Mouse (Mus musculus) adrenal gland, postnatal 10 days (tissue): Measurements from ENCODE around the gene Txndc12. TPM values are rescaled to one million over a fixed set of nuclear protein-coding genes. Genes with fewer than 3 reads are reported as not detected.

Source experiments
- DNase-seq: peaks from one replicate; pipeline ENCODE4 v3.0.0; 2021; ENCODE audit warnings: mixed read lengths
- total RNA-seq, 2 experiments: library from RNA; stranded (reverse); gene quantifications; 2 replicates each; pipeline ENCODE4 v1.2.3; 2021

The Txndc12 gene
- total RNA-seq, 2 experiments from 2014 or later, result 70.0 to 71.7 TPM

DNA sequence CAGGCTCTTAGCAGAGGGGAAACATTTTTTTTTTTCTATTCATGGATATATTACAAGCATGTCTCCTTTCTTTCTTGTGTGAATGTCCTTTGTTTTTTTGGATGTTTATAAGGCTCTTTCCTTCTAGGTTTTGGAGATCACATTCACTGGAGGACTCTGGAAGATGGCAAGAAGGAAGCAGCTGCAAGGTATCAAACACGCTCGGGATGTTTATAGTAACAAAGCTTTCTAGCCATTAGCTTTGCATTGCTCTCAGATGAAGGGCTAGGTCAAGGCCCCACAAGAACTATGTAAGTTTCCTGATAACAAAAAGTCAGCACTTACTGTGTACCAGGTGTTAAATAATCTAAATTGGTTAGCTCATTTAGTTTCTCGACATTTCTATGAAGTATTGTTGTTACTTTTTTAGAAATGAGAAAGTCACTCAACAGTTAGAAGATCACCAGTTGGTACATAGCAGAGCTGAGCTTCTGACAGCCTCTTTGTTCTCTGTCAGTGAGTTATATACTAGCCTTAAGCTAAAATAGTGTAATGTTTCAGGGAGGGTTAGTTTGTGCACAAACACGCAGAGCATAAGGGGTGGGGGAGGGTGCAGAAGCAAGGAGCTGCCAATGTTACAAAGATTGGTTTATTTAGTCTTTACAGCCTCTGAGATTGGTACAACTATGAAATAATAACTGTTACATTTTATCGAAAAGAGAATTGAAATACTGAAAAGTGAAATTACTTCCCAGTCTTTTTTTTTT is 11.6 kb downstream of the Txndc12 start:
- no peak for DNase-seq

DNA sequence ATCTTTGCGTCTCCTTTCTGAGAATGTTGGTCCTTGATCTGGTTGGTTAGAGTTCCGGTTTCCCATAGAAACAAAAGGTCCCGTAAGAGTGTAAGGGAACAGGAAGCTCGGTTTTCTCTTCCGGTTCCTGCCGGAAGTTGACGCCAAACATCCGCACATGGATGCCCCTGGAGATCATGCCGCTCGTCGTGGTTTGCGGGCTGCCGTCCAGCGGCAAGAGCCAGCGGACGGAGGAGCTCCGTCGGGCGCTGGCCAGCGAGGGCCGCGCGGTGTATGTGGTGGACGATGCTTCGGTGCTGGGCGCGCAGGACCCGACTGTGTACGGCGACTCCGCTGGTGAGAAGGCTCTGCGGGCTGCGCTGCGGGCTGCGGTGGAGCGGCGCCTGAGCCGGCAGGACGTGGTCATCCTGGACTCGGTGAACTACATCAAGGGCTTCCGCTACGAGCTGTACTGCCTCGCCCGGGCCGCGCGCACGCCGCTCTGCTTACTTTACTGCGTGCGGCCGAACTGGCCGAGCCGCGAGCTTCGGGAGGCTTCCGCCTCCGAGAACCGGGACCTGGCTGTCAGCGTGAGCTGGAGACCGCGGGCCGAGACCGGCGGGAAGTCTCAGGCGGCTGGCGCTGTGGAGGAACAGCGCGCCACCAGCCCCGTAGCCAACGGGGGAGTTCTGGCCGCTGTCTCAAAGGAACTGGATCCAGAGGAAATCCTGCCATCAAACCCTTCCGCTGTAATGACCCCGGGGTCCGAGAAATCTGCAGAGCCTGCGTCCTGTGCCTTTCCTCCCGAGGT is 13.5 kb downstream of the Txndc12 start, which contains the start of gene Kti12:
Kti12 (plus strand) TSS at position 71 of the 790 bp plus-strand sequence.
- peak; percentile 89 for DNase-seq

DNA sequence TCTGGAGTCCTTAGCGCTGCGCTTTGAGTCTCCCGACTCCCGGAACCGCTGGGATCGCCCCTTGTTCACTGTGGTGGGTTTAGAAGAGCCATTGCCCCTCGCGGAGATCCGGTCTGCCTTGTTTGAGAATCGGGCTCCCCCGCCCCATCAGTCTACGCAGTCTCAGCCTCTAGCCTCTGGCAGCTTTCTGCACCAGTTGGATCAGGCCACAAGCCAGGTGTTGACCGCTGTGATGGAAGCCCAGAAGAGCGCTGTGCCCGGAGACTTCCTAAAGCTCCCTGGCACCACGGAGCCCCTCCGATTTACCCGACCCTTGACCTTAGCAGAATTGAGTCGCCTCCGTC is 14.1 kb downstream of the Txndc12 start, which contains the start of gene A730015C16Rik:
A730015C16Rik (minus strand) TSS at position 115 of the 344 bp plus-strand sequence.
- DNase-seq, result no peak

DNA sequence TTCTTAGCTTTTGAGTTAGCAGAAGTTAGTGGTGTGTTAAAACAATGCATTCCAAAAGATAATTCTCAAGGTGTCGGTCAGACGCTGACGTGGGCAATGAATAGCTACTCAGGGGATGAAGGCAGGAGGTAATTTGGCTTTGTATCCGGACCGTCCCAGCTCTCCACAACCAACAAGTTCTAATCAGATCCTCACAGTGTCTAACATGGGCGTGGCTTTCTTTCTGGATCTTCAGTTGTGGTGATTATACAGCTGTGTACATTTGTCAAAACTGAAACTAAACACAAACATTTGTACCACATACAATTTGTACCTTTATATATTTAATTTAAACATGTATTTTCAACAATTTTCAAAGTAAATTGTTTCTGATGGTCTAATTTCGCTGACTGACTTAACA is 32.4 kb downstream of the Txndc12 start:
- DNase-seq, result no peak

DNA sequence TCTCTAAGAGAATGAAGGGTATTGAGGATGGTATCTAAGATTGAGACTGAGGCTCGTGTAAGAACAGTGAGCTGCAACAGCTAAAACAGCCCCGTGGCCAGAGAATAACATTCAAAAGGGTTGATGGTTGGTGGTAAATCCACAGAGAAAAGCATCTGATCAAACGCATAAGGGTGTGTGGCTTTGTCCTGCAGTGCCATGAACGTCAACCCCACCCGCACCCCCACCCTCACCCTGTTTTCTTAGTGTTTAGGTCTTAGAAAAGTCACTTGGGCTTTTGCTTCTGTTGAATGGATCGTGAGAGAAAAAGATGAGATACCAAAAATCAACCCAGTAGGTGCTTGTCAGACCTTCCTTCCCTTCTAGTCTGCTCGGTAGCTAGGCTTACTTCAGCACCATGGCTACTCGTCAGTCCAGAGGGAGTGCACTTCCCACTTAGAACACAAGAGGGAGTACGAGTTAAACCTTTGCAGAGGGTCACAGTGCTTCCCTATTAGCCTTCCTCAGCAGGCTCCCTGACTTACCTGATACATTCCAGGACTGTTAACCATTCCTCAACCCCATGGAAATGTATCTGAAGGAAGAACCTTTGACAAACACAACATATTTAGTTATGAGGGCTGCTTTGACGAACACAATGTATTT is 35.5 kb downstream of the Txndc12 start:
- peak; percentile 92 for DNase-seq

DNA sequence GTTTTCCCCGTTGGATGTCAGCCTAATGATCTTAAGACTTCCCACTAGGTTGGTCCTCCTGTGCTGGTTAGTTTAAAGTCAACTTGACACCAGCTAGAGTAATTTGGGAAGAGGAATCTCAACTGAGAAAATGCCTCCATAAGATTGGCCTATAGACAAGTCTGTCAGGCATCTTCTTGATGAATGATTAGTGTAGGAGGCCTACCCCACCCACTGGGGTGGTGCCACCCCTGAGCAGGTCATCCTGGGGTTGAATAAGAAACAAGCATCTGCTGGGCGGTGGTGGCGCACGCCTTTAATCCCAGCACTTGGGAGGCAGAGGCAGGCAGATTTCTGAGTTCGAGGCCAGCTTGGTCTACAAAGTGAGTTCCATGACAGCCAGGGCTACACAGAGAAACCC is 39.3 kb downstream of the Txndc12 start:
- no peak for DNase-seq

DNA sequence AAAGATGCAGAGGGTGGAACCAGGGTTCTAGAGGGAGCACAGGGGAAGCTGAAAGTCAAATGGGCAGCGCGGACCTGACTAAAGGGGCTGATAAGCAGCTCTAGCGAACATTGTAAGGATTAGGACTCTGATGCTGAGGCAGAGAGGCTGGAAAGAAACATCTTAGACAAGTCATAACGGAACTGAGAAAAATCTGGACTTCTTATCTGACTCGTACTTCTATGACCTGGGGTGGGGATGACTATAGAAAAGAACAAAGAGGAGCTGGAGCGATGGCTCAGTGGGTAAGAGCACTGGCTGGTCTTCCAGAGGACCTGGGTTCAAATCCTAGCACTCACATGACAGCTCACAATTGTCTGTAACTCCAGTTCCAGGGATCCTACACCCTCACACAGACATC is 43.5 kb downstream of the Txndc12 start:
- DNase-seq, result no peak

DNA sequence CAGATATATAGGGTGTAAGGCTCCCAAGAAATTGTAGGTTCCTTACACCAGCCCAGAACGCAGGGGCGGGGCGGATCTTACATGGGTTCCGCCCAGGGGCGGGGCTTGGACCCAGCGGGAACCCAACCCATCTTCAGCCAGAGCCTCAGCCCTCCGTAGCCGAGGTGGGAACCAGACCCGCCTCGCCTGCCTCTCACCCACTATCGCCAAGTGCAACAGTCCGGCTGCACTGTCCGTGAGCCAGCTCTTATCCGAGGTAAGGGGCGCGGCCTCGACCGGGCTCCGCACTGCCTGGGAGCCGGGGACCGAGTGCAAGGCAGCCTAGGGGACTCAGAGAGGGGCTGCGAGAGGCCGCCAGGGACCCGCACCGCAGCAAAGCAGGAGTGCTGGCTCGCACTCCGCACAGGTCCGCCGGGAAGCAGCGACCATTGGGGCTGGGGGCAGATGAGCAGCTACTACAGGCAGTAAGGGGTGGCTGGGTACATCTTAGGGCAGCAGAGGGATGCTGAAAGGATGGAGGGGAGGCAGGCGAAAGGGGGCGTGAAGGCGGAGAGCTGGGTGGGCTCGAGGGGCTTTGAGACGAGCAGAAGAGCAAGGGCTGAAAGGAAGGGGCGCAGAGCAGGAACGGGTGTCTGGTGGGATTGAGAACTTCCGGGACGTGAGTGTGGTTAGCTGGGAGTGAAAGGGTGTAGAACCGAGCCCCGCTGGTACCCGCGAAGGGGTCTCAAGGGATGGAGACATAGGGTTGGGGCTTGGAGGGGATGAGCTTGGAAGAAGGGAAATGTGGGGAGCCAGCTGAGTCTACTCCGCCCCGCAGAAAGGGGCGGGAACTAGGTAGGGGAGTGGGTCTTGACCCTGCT is 44.8 kb downstream of the Txndc12 start, which contains the start of gene Rab3b:
Rab3b (plus strand) TSS at position 101 of the 860 bp plus-strand sequence.
- DNase-seq, result peak; percentile 70

DNA sequence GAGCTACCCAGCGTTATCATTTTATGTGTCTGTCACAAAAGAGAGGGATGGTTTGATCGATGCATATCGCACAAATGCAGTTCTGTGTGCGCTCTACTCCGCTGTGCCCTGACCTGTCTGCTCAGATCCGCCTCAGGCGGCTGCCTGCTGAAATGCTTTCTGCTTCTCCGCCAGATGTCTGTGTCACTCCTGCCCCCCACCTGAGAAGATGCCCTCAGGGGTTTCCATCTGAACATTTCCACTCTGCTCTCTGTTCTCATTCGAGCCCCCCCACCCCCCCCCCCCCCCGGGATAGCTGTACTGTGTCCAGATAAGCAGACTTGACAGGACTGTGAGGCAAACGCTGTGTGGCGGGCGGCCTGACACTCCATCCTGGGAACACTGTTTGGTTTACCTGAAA is 49.4 kb downstream of the Txndc12 start:
- DNase-seq, result peak; percentile 35

DNA sequence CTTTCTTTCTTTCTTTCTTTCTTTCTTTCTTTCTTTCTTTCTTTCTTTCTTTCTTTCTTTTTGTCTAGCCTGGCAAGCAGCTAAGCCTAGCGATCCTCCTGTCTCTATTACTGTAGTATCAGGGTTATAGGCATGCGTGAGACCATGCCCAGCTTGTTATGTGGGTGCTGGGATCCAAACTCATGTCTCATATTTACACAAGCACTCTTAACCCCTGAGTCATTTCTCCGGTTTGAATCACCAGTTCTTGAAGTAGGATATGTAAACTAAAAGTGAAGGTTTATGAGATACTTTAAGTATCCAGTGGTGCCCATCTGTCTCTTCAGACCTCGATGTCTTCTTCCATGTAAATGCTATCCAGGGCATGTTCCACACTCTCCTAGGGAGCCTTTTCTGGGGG is 53.1 kb downstream of the Txndc12 start:
- DNase-seq, result no peak

DNA sequence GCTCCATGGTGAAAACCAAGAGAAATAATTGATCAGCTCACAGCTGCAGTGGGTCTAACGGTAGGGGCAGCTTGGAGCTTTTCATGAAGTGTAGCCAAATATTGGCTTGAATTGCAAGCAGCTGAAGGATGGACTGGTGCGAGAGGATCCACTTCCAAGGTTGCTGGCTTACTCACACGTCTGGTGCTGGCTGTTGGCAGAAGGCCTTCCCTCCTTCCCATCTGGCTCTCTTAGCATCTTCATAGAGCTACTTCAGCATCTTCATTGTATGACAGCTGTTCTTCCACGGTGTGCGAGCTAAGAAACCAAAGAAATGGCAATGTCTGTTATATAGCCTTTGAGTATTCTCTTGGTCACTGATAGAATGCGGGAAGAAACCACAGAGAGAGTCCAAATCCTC is 56.5 kb downstream of the Txndc12 start:
- no peak for DNase-seq

DNA sequence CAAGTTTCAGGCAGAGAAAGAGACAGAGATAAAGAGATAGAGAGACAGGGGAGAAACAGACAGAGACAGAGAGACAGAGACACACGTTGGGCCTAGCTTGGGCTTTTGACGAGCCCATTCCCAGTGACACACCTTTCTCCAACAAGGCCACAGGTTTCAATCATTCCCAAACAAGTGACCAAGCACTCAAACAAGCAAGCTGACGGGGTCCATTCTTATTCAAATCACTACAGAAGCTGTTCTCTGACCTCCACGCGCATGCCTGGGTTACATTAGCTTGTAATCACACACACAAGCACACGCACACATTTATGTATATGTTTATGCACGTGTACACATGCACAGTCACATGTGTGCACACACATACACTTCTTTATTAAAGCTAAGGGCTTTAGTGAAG is 66.0 kb downstream of the Txndc12 start:
- DNase-seq, result no peak

DNA sequence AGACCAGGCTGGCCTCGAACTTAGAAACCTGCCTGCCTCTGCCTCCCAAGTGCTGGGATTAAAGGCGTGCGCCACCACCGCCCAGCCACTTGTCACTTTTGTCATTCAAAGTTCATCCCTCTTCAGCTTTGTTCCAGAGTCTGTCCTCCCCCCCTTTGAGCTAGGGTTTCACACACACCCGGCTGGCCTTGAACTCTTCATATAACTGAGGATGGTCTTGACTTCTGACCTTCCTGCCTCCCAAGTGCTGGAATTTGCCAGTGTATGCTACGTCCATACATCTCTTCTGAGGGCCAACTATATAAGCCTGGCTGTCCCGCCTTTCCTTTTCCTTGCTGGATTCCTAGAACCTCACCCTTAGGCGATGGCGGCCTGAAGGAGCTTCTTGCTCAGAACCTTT is 68.5 kb downstream of the Txndc12 start:
- DNase-seq, result no peak

DNA sequence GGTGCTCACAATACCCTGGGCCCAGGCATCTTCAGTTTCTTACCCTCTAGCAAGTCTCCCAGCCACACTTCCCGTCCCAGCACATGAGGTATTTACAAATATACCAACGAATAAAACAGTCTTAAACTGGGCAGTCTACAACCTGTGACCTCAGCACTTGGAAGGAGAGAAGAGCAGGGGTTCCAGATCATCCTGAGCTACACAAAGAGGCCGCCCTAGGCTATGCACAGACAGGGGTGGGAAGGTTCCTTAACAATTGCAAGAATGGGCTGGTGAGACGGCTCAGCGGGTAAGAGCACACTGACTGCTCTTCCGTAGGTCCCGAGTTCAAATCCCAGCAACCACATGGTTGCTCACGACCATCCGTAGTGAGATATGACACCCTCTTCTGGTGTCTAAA is 68.9 kb downstream of the Txndc12 start:
- DNase-seq, result no peak

DNA sequence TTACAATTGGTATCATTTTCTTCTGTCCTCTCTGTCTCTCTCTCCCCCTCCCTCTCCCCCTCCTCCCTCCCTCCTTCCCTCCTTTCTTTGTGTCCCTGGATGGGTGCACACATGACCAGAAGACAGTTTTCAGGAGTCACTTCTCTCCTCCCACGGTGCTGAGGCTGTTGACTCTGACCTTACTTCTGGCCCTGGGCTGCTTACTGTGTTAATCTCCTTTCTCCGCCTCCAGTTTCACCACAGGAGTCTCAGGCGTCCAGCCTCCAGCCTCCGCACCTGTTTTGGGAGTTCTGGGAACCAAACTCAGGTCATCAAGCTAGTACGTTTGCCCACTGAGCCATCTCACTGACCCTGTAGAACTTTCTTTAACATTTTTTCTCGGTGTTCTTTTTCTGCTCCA is 69.7 kb downstream of the Txndc12 start:
- DNase-seq, result no peak

DNA sequence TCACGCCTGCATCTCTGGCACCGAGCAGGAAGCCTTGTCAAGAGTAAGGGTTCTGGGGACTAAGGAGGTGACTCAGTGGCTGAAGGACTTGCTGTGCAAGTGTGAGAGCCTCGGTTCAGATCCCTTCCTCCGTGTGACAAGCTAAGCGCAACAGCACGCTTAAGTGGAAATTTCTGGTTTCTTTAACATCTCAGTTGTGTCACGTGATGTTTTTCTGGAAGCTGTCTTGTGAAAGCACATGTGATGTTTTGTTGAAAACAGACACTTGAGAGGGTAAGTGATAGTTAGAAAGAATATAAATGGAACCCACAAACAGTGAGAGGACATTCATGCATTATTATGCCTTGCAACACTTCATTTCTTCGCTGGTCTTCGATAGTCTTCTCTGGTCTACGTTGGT is 70.4 kb downstream of the Txndc12 start:
- DNase-seq, result no peak

DNA sequence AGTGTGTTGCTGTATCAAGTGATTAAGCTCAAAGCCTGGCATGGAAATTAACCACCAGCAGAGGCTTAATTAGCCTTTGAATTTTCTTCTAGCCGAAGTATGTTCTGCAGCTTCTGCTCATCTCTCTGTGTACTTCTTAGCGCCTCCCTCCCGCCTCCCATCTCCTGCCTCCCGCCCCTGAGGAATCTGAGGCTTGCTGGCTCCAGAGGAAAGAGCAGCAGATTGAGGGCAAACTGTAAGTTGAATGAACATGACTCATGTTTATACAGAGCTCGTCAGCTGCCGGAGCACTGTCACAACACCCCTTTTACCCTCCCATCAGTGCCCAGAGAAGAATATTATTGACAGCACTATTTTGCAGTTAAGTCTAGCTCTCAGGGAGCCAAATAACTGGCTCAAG is 71.5 kb downstream of the Txndc12 start:
- no peak for DNase-seq

DNA sequence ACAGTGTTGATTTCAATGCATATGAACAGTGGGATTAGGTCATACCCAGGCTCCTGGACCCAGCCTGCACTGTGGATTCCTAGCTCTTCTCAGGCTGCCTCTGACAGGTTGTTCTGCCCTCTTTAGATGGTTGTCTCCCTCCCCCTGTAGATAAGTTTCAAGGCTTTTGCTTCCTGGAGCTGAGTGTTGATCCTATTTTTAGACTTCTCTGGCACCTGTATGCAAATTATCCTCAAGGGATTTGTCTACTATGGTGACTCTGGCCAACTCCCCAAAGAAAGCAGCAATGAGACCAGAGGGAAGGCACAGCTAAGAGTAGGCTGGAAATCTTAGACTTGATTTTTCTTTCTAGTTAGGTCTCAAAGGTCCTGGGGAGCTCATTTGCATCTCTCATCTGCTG is 73.1 kb downstream of the Txndc12 start:
- no peak for DNase-seq

DNA sequence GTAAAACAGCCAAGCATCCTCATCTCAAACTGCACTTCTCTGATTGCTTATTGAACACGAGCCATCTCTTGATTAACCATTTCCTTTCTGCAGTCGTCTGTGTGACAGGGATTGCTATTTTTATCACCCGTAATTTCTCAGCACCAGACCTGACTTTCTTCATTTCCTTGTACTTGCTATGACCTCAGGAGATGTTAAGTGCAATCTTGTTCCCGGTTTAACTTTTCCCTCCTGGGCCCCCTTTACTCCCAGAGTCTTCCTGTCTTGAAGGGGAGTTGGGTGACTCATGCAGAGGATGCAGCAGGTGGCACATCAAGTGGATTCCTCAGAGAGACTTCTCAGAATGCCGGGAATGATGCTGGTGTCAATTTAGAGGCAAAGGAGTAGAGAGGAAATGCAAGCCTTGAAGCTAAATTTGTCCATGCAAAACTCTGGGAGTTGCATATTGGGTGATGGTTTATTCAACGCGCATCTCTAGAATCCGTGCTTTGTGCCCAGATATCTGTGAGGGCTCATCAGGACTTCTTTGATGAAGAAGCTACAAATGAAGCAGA is 75.5 kb downstream of the Txndc12 start:
- no peak for DNase-seq
